Mouse (Mus musculus) embryonic facial prominence, embryonic 15.5 days (tissue): ENCODE results near the gene Ccdc137. TPM values are rescaled to one million over a fixed set of nuclear protein-coding genes. Genes with fewer than 3 reads are reported as not detected.
A peak's percentile ranks its signal among the peaks of the same experiment; 100 is the strongest.

ENCODE experiments used
- ATAC-seq: fragments of 200-750 bp; cut with Nextera tagmentation; 2 replicates; pipeline ENCODE4 v1.8.0; 2017; ENCODE audit warnings: low read depth, moderate TSS enrichment; ENCODE audit not compliant: insufficient number of reproducible peaks, low FRiP score, low TSS enrichment
- H3K27ac ChIP-seq: fragments of 300-500 bp; sonication (generic); replicated peaks from 2 replicates; pipeline ENCODE4 v1.5.1; 2015; ENCODE audit warnings: mild to moderate bottlenecking, inconsistent platforms
- H3K27me3 ChIP-seq: fragments of 300-500 bp; sonication (generic); 2 replicates; pipeline ENCODE4 v1.6.1; 2015; ENCODE audit warnings: inconsistent platforms
- H3K36me3 ChIP-seq: fragments of 300-500 bp; sonication (generic); 2 replicates; pipeline ENCODE4 v1.6.1; 2015; ENCODE audit warnings: mild to moderate bottlenecking, inconsistent platforms
- H3K4me1 ChIP-seq: fragments of 300-500 bp; sonication (generic); 2 replicates; pipeline ENCODE4 v1.6.1; 2015; ENCODE audit warnings: inconsistent platforms
- H3K4me2 ChIP-seq: fragments of 300-500 bp; sonication (generic); replicated peaks from 2 replicates; pipeline ENCODE4 v1.6.1; 2015; ENCODE audit warnings: mild to moderate bottlenecking, inconsistent platforms
- H3K4me3 ChIP-seq: fragments of 300-500 bp; sonication (generic); replicated peaks from 2 replicates; pipeline ENCODE4 v1.5.1; 2015; ENCODE audit warnings: mild to moderate bottlenecking, inconsistent platforms
- H3K9ac ChIP-seq: fragments of 300-500 bp; sonication (generic); 2 replicates; pipeline ENCODE4 v1.6.1; 2015; ENCODE audit warnings: inconsistent platforms
- H3K9me3 ChIP-seq: fragments of 300-500 bp; sonication (generic); replicated peaks from 2 replicates; pipeline ENCODE4 v1.6.1; 2016; ENCODE audit warnings: inconsistent platforms
- WGBS: fragments of 180-500 bp; shearing (Covaris S2); methylation state at CpG from one replicate; pipeline ENCODE4 v1.1.7; 2015; 5-methylcytosine and 5-hydroxymethylcytosine counted together
- polyA plus RNA-seq: library from polyadenylated mRNA; unstranded; fragments of >200 nt; fragmentation: Nextera tagmentation; extraction: Ambion mirVana; gene quantifications from 2 replicates; pipeline ENCODE4 v1.2.1, GENCODE M21; 2015

Gene Ccdc137
- polyA plus RNA-seq, 1 experiment from 2014 or later: 38.5 TPM

DNA sequence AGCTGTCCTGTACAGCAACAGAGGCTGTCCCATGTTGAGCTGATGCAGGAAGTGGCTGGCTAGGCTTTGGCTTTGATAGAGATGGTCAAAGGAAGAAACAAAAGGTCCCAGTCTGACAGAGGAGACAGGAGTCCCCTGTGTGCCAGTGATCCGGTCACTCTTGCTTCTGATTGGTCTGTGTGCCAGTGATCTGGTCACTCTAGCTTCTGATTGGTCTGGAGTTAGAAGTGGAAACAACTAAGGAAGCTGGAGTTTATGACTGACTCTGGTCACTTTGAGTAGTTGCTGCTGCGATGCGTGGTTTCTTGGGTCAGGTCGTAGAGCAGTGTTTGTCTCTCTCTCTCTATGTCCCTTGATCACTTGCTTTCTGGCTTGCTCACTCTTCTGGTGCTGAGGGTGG is 43.8 kb downstream of the Ccdc137 start:
- WGBS: 88% methylated on average over 4 of the region's 4 CpGs
- Histone ChIP-seq H3K4me1 (peaks cover 6% of the 10 kb centered on the region; the same call in 1 of the 2 replicates), H3K4me3 (no peak overlapping the region), H3K27me3 (no peaks in the 10 kb centered on the region), H3K27ac (no peak overlapping the region), H3K9me3 (no peaks in the 10 kb centered on the region), H3K9ac (no peak overlapping the region), H3K4me2 (no peak overlapping the region), H3K36me3 (peaks cover 19% of the 10 kb centered on the region)
- no peak for ATAC-seq

DNA sequence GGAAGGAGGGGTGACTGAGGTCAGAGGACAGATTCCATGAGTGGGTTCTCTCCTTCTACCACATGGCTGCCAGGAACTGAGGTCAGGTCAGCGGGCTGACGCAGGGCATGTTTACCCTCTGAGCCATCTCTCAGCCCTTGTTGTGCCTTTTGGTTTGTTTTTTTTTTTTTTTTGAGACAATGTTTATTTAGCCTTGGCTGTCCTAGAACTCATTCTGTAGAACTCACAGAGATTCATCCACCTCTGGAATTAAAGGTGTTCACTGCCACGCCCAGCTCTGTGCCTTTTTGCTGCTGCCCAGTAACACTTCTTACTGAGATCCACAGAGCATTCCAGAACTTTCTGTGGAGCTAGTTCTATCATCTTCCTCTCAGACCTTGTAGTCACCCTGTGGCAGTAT is 47.7 kb downstream of the Ccdc137 start:
- H3K36me3 ChIP-seq: no peaks in the 10 kb centered on the region
- H3K27ac ChIP-seq: no peak overlapping the region
- H3K9me3 ChIP-seq: no peaks in the 10 kb centered on the region
- no peak overlapping the region for H3K4me2 ChIP-seq
- no peak for ATAC-seq
- H3K4me1 ChIP-seq: peaks cover 8% of the 10 kb centered on the region
- 91% methylated on average over 3 of the region's 3 CpGs for WGBS
- H3K9ac ChIP-seq: no peak overlapping the region
- no peak overlapping the region for H3K4me3 ChIP-seq
- no peaks in the 10 kb centered on the region for H3K27me3 ChIP-seq

DNA sequence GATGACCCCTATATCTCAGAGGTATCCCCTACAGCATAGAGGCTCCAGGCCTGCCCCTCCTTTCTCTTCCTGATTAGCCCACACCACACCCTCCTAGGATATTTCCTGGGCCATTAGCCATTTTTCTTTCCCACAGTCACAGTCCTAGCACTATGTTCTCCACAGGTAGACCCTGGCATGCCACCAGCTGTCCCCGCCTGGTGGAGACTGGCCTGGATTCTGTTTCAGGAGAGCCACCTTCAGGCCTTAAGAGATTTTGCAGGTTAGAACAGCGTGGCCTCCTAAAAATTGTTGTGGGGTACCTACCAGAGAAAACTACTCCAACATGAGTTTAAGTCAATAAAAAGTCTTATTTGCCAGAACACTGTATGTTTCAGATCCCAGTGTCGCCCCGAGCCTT is 49.0 kb downstream of the Ccdc137 start:
- no peak overlapping the region for H3K4me2 ChIP-seq
- no peak overlapping the region for H3K9ac ChIP-seq
- no peak overlapping the region for H3K4me3 ChIP-seq
- 57% methylated on average over 4 of the region's 4 CpGs for WGBS
- ATAC-seq: no peak
- no peaks in the 10 kb centered on the region for H3K9me3 ChIP-seq
- no peaks in the 10 kb centered on the region for H3K36me3 ChIP-seq
- H3K4me1 ChIP-seq: peaks cover 10% of the 10 kb centered on the region
- H3K27ac ChIP-seq: no peak overlapping the region
- H3K27me3 ChIP-seq: no peaks in the 10 kb centered on the region

DNA sequence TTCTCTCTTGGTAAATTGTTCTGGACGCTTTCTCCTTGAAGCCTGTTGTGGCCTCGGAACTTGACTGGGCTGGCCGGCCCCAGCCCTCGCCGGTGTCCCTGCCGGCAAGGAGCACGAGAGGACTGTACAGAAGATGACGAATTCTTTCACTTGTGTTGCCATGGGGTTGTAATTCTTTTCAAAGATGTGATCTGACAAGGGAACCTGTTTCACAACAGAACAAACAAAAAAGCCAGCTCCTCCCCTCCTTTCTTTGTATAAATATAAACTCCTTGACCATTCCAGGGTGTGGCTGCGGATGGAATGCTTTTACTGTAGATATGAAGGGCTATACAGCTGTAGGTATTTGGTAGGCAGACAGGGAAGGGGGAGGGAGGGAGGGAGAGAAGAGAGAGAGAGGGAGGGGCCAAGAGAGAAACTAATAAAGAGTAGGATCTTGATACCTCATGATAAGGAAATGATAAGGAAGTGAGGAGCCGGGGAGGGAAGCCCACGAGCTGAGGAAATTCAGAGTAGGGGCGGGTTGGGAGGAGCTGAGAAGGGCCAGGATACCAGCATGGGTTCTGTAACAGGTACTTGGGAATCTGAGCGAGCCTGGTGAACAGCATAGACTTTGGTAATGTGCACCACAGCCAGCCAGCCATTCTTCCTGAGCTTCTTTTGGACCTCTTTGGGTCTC is 49.8 kb downstream of the Ccdc137 start:
- H3K9ac ChIP-seq: no peak overlapping the region
- no peak overlapping the region for H3K4me3 ChIP-seq
- WGBS: 64% methylated on average over 13 of the region's 13 CpGs
- no peaks in the 10 kb centered on the region for H3K27me3 ChIP-seq
- no peak overlapping the region for H3K4me2 ChIP-seq
- H3K4me1 ChIP-seq: peaks cover 10% of the 10 kb centered on the region
- ATAC-seq: no peak
- no peaks in the 10 kb centered on the region for H3K36me3 ChIP-seq
- no peak overlapping the region; the same call in 1 of the 2 replicates for H3K27ac ChIP-seq
- no peaks in the 10 kb centered on the region for H3K9me3 ChIP-seq

DNA sequence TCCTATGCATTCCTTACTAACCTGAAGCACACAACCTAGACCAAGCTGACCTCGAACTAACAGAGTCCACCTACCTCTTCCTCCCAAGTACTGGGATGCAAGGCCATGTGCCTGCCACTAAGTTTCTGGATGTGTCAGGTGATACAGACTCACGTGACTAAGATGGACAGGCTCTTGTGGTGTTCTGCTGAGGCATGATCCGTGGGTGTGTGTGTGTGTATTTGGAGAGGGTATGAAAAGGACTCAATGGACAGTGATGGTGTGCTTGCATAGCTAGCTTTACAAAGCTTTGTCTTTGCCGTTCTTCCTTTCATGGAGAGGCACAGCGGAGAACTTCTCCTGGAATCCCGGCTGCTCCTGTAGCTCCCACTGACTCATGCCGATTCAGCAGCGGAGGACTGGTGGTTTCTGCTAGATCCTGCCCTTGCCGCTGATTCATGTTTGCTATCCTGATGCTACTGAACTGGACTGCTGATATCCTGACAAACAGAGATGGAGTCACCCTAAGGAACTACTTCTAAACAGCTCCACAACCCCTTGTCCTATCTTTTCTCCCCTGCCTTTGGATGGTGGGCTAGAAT is 50.5 kb downstream of the Ccdc137 start:
- no peak overlapping the region; the same call in 1 of the 2 replicates for H3K27ac ChIP-seq
- WGBS: 84% methylated on average over 9 of the region's 9 CpGs

DNA sequence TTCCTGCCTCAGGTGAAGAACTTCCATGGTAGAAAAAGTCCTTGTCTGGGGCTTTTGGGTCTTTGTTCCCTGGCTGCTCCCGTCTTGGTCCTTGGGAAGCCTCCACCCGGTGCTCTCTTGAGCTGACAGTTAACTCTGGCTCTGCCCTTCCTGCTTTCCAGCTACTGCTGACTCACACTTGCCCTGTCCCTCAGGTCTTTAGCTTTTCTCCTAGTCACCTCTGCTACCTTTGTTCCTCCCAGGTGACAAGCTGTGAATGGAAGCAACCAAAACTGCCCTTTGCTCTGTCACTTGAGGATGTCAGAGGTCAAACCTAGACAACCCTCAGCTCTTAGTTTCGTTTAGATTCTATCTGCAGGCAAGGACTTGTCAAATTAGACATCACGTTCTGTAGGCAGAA is 52.0 kb downstream of the Ccdc137 start:
- Histone ChIP-seq H3K27me3 (no peaks in the 10 kb centered on the region), H3K27ac (peak overlapping the region; percentile 81), H3K9ac (no peak overlapping the region), H3K4me1 (peaks cover 10% of the 10 kb centered on the region), H3K36me3 (no peaks in the 10 kb centered on the region), H3K9me3 (no peaks in the 10 kb centered on the region), H3K4me3 (no peak overlapping the region), H3K4me2 (peak overlapping the region; percentile 49; the same call in 1 of the 2 replicates)
- no peak for ATAC-seq
- WGBS: 30% methylated on average over 4 of the region's 4 CpGs

More for the DNA sequence above, 50.5 kb downstream of the Ccdc137 start:
- no peak overlapping the region for H3K4me3 ChIP-seq
- no peaks in the 10 kb centered on the region for H3K9me3 ChIP-seq
- no peak for ATAC-seq
- no peaks in the 10 kb centered on the region for H3K36me3 ChIP-seq
- H3K27me3 ChIP-seq: no peaks in the 10 kb centered on the region
- no peak overlapping the region for H3K4me2 ChIP-seq
- no peak overlapping the region for H3K9ac ChIP-seq
- peaks cover 10% of the 10 kb centered on the region for H3K4me1 ChIP-seq

DNA sequence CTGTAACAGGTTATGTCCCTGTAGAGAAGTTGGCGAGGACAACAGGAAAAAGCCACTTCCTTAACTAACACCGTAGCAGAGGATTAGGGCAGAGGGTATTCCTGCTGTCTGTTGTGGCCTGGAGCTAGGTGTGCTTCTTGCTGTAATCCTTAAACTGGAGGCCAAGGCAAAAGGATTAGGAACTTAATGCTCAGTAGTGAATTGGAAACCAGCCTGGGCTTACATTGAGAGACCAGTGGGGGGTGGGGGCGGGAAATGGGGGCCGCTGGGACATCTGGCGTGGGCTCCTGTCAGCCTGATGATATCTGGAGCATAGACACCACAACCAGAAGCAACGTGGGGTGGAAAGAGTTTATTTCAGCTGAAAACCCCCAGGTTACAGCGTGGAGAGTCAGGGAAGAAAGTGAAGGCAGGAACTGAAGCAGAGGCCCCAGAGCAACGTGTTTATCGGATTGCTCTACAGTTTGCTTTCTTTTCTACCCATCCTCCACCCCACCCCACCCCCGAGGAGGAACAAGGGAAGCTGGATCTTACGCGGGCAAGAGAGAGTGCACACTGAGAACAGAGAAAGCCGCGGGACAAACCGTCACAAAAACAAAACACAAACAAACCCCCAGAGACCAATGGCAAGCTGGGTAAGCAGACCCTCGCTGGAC is 52.6 kb downstream of the Ccdc137 start:
- peak overlapping the region; percentile 30 for H3K4me3 ChIP-seq
- H3K36me3 ChIP-seq: no peaks in the 10 kb centered on the region
- H3K27ac ChIP-seq: peak overlapping the region; percentile 81
- peak overlapping the region; percentile 18; the same call in 1 of the 2 replicates for H3K9ac ChIP-seq
- peak overlapping the region; percentile 49 for H3K4me2 ChIP-seq
- 3% methylated on average over 16 of the region's 16 CpGs for WGBS
- no peak for ATAC-seq
- no peaks in the 10 kb centered on the region for H3K27me3 ChIP-seq
- no peaks in the 10 kb centered on the region for H3K9me3 ChIP-seq
- peaks cover 10% of the 10 kb centered on the region for H3K4me1 ChIP-seq

DNA sequence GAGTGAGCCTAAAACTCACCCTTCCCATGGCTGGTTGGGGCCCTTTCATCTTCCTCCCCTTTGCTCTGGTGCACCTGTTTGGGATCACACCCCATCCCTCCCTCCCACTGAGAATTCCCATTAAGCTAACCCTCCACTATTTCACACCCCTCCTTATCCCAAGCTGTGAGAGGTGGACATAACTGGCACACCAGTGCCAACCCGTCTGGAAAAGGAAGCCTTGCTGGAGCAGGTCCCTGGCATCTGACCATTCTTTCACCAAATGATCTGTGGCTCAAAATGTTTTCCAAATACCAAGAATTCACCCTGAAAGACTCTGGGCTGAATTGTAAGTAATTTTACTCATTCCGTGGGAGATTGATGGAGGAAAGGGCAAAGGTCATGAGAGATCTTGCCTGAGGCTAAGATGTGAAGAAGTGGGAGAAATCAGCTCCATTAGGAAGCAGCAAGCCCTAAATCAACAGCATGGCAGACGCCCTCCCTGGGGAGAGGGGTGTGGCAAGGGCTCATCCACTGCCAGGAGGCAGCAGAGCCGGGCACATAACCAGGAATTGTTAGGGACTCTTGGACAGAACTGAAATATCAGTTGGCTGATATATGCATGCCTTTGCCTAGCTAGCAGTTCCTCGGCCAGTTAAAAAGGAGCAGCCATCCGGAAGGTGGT is 55.0 kb downstream of the Ccdc137 start:
- Histone ChIP-seq H3K36me3 (no peaks in the 10 kb centered on the region), H3K4me1 (peaks cover 10% of the 10 kb centered on the region), H3K9me3 (no peaks in the 10 kb centered on the region), H3K27me3 (no peaks in the 10 kb centered on the region), H3K27ac (no peak overlapping the region), H3K4me3 (no peak overlapping the region), H3K9ac (no peak overlapping the region), H3K4me2 (no peak overlapping the region)
- no peak for ATAC-seq
- 35% methylated on average over 6 of the region's 6 CpGs for WGBS

Other genes starting within 250 kb of the Ccdc137 start
- 7.9 and 9.3 TPM in 2 replicates for gene Bahcc1, start 225.2 kb upstream of the Ccdc137 start, polyA plus RNA-seq
- gene Actg1, start 109.6 kb upstream of the Ccdc137 start, polyA plus RNA-seq: 2,143 and 2,279 TPM in 2 replicates
- gene Fscn2, start 96.6 kb upstream of the Ccdc137 start, polyA plus RNA-seq: 0.98 and 1.1 TPM in 2 replicates
- 35.8 and 39.8 TPM in 2 replicates for gene Faap100, start 79.4 kb upstream of the Ccdc137 start, polyA plus RNA-seq
- 34.1 and 36.3 TPM in 2 replicates for gene Nploc4, start 20.4 kb upstream of the Ccdc137 start, polyA plus RNA-seq
- gene Tspan10, start 15.5 kb upstream of the Ccdc137 start, polyA plus RNA-seq: 1.9 and 2.1 TPM in 2 replicates
- gene Pde6g, start 4.6 kb upstream of the Ccdc137 start, polyA plus RNA-seq: 0.26 and 0.31 TPM in 2 replicates
- 14.0 and 15.5 TPM in 2 replicates for gene Oxld1, start within 50 bp of the Ccdc137 start, polyA plus RNA-seq
- 57.1 and 57.8 TPM in 2 replicates for gene Arl16, start 9.5 kb downstream of the Ccdc137 start, polyA plus RNA-seq
- 118 and 126 TPM in 2 replicates for gene Mrpl12, start 26.5 kb downstream of the Ccdc137 start, polyA plus RNA-seq
- gene Slc25a10, start 33.7 kb downstream of the Ccdc137 start, polyA plus RNA-seq: 47.3 and 53.6 TPM in 2 replicates
- 0.60 TPM in 2 replicates for gene Gcgr, start 72.6 kb downstream of the Ccdc137 start, polyA plus RNA-seq
- gene Mcrip1, start 91.6 kb downstream of the Ccdc137 start, polyA plus RNA-seq: 235 and 237 TPM in 2 replicates
- gene Ppp1r27, start 93.0 kb downstream of the Ccdc137 start, polyA plus RNA-seq: 1.8 and 2.3 TPM in 2 replicates
- gene P4hb, start 115.1 kb downstream of the Ccdc137 start, polyA plus RNA-seq: 831 and 838 TPM in 2 replicates
- gene Arhgdia, start 123.5 kb downstream of the Ccdc137 start, polyA plus RNA-seq: 593 and 594 TPM in 2 replicates
- 420 and 426 TPM in 2 replicates for gene Alyref, start 140.2 kb downstream of the Ccdc137 start, polyA plus RNA-seq
- 219 and 224 TPM in 2 replicates for gene Anapc11, start 140.3 kb downstream of the Ccdc137 start, polyA plus RNA-seq
- 1.8 and 1.9 TPM in 2 replicates for gene Npb, start 150.4 kb downstream of the Ccdc137 start, polyA plus RNA-seq
- gene Pcyt2, start 159.8 kb downstream of the Ccdc137 start, polyA plus RNA-seq: 141 TPM in 2 replicates
- gene Sirt7, start 167.1 kb downstream of the Ccdc137 start, polyA plus RNA-seq: 34.7 and 35.0 TPM in 2 replicates
- gene Mafg, start 175.5 kb downstream of the Ccdc137 start, polyA plus RNA-seq: 36.4 and 38.7 TPM in 2 replicates
- gene Pycr1, start 185.7 kb downstream of the Ccdc137 start, polyA plus RNA-seq: 53.8 and 54.5 TPM in 2 replicates
- 1.0 and 1.6 TPM in 2 replicates for gene Myadml2, start 190.0 kb downstream of the Ccdc137 start, polyA plus RNA-seq
- 6.2 and 7.4 TPM in 2 replicates for gene Notum, start 203.1 kb downstream of the Ccdc137 start, polyA plus RNA-seq
- 114 and 120 TPM in 2 replicates for gene Aspscr1, start 214.9 kb downstream of the Ccdc137 start, polyA plus RNA-seq